Mouse (Mus musculus) liver, embryonic 11.5 days (tissue): Measurements from ENCODE around the gene Mprip. TPM values are rescaled to one million over a fixed set of nuclear protein-coding genes. Genes with fewer than 3 reads are reported as not detected.

ENCODE experiments used
- ATAC-seq: fragments of 200-750 bp; cut with Nextera tagmentation; replicated peaks from 2 replicates; pipeline ENCODE4 v1.8.0; 2017; ENCODE audit warnings: moderate number of reproducible peaks, mild to moderate bottlenecking, moderate TSS enrichment, moderate library complexity; ENCODE audit not compliant: low FRiP score
- DNase-seq: peaks from one replicate; pipeline ENCODE4 v3.0.0-alpha.2; 2017; ENCODE audit warnings: low spot score
- H3K27ac ChIP-seq: fragments of 300-500 bp; sonication (generic); 2 replicates; pipeline ENCODE4 v1.5.1; 2014; ENCODE audit warnings: mild to moderate bottlenecking, low read depth, low read length, control low read depth
- H3K27me3 ChIP-seq: fragments of 300-500 bp; sonication (generic); replicated peaks from 2 replicates; pipeline ENCODE4 v1.6.1; 2014; ENCODE audit warnings: low read length, mixed read lengths; ENCODE audit not compliant: control insufficient read depth, insufficient read depth
- H3K36me3 ChIP-seq: fragments of 300-500 bp; sonication (generic); 2 replicates; pipeline ENCODE4 v1.6.1; 2014; ENCODE audit warnings: mild to moderate bottlenecking, low read length, moderate library complexity, mixed read lengths; ENCODE audit not compliant: control insufficient read depth, insufficient read depth
- H3K4me1 ChIP-seq: fragments of 300-500 bp; sonication (generic); replicated peaks from 2 replicates; pipeline ENCODE4 v1.6.1; 2014; ENCODE audit warnings: low read length, mixed read lengths; ENCODE audit not compliant: control insufficient read depth, insufficient read depth
- H3K4me2 ChIP-seq: fragments of 300-500 bp; sonication (generic); 2 replicates; pipeline ENCODE4 v1.6.1; 2014; ENCODE audit warnings: mild to moderate bottlenecking, control low read depth, moderate library complexity
- H3K4me3 ChIP-seq: fragments of 300-500 bp; sonication (generic); 2 replicates; pipeline ENCODE4 v1.5.1; 2014; ENCODE audit warnings: low read depth, low read length, control low read depth
- H3K9ac ChIP-seq: fragments of 300-500 bp; sonication (generic); 2 replicates; pipeline ENCODE4 v1.6.1; 2014; ENCODE audit warnings: low read depth, low read length, control low read depth
- H3K9me3 ChIP-seq: fragments of 300-500 bp; sonication (generic); 2 replicates; pipeline ENCODE4 v1.6.1; 2016; ENCODE audit warnings: low read length, inconsistent platforms, mixed read lengths; ENCODE audit not compliant: control insufficient read depth
- WGBS: fragments of 180-500 bp; shearing (Covaris S2); extraction: QIAGEN DNeasy Blood & Tissue Kit; methylation state at CpG from one replicate; pipeline ENCODE4 v1.1.7; 2014; 5-methylcytosine and 5-hydroxymethylcytosine counted together
- polyA plus RNA-seq: library from polyadenylated mRNA; unstranded; fragments of >200 nt; fragmentation: Nextera tagmentation; extraction: Ambion mirVana; gene quantifications from 2 replicates; pipeline ENCODE4 v1.2.1, GENCODE M21; 2014

The Mprip gene
- polyA plus RNA-seq, 1 experiment from 2014 or later: 46.7 TPM

- 61% methylated on average over 7 of the region's 7 CpGs for WGBS
- H3K4me1 ChIP-seq: no peaks in the 10 kb centered on the region
- H3K4me2 ChIP-seq: no peak overlapping the region
- H3K9ac ChIP-seq: no peak overlapping the region
- no peaks in the 10 kb centered on the region for H3K27me3 ChIP-seq
- no peaks in the 10 kb centered on the region for H3K9me3 ChIP-seq
- ATAC-seq (no peak), DNase-seq (no peak)
- peaks cover 36% of the 10 kb centered on the region for H3K36me3 ChIP-seq
- no peak overlapping the region for H3K4me3 ChIP-seq
- H3K27ac ChIP-seq: no peak overlapping the region
Measured at GRCm38 (mm10) chr11:59770753-59771152, 109.6 kb downstream of the Mprip start.

- Histone ChIP-seq H3K9me3 (no peaks in the 10 kb centered on the region), H3K4me3 (no peak overlapping the region), H3K36me3 (peaks cover 35% of the 10 kb centered on the region), H3K9ac (no peak overlapping the region), H3K4me1 (no peaks in the 10 kb centered on the region), H3K27ac (no peak overlapping the region; the same call in 1 of the 2 replicates), H3K27me3 (no peaks in the 10 kb centered on the region), H3K4me2 (no peak overlapping the region)
- DNase-seq (no peak), ATAC-seq (no peak)
- WGBS: 88% methylated on average over 2 of the region's 2 CpGs
Measured at GRCm38 (mm10) chr11:59772291-59772690, 111.2 kb downstream of the Mprip start.

GRCm38 (mm10) chr11:59772902-59773301, 111.8 kb downstream of the Mprip start:
- DNase-seq (no peak), ATAC-seq (no peak)
- Histone ChIP-seq H3K4me3 (no peak overlapping the region), H3K9ac (no peak overlapping the region), H3K9me3 (no peaks in the 10 kb centered on the region), H3K27me3 (no peaks in the 10 kb centered on the region), H3K27ac (no peak overlapping the region), H3K4me2 (no peak overlapping the region), H3K36me3 (peaks cover 37% of the 10 kb centered on the region), H3K4me1 (no peaks in the 10 kb centered on the region)
- 87% methylated on average over 4 of the region's 4 CpGs for WGBS

GRCm38 (mm10) chr11:59774522-59774921, 113.4 kb downstream of the Mprip start:
- Histone ChIP-seq H3K9ac (no peak overlapping the region), H3K4me2 (no peak overlapping the region), H3K9me3 (no peaks in the 10 kb centered on the region), H3K27me3 (no peaks in the 10 kb centered on the region), H3K36me3 (peaks cover 34% of the 10 kb centered on the region), H3K4me1 (no peaks in the 10 kb centered on the region), H3K4me3 (no peak overlapping the region), H3K27ac (no peak overlapping the region)
- DNase-seq: no peak
- ATAC-seq: no peak
- 76% methylated on average over 4 of the region's 4 CpGs for WGBS

GRCm38 (mm10) chr11:59775435-59776148, 114.5 kb downstream of the Mprip start:
- no peak overlapping the region for H3K4me2 ChIP-seq
- ATAC-seq: no peak
- H3K36me3 ChIP-seq: peaks cover 31% of the 10 kb centered on the region
- no peaks in the 10 kb centered on the region for H3K4me1 ChIP-seq
- no peak for DNase-seq
- 90% methylated on average over 13 of the region's 13 CpGs for WGBS
- no peaks in the 10 kb centered on the region for H3K9me3 ChIP-seq
- H3K27ac ChIP-seq: no peak overlapping the region
- no peak overlapping the region for H3K9ac ChIP-seq
- H3K27me3 ChIP-seq: no peaks in the 10 kb centered on the region
- H3K4me3 ChIP-seq: no peak overlapping the region

GRCm38 (mm10) chr11:59777259-59777658, 116.2 kb downstream of the Mprip start:
- Histone ChIP-seq H3K9ac (no peak overlapping the region), H3K36me3 (peaks cover 16% of the 10 kb centered on the region), H3K27me3 (no peaks in the 10 kb centered on the region), H3K4me2 (no peak overlapping the region), H3K27ac (no peak overlapping the region), H3K4me1 (no peaks in the 10 kb centered on the region), H3K9me3 (no peaks in the 10 kb centered on the region), H3K4me3 (no peak overlapping the region)
- 87% methylated on average over 5 of the region's 5 CpGs for WGBS
- no peak for DNase-seq
- ATAC-seq: no peak

GRCm38 (mm10) chr11:59778181-59778873, 117.2 kb downstream of the Mprip start:
- H3K27me3 ChIP-seq: no peaks in the 10 kb centered on the region
- peaks cover 12% of the 10 kb centered on the region for H3K36me3 ChIP-seq
- no peak overlapping the region for H3K4me2 ChIP-seq
- no peak overlapping the region for H3K27ac ChIP-seq
- H3K4me1 ChIP-seq: no peaks in the 10 kb centered on the region
- H3K9ac ChIP-seq: no peak overlapping the region
- peak; percentile 72 for DNase-seq
- no peaks in the 10 kb centered on the region for H3K9me3 ChIP-seq
- ATAC-seq: peak; percentile 80
- 52% methylated on average over 9 of the region's 9 CpGs for WGBS
- no peak overlapping the region for H3K4me3 ChIP-seq

- no peaks in the 10 kb centered on the region for H3K9me3 ChIP-seq
- H3K4me1 ChIP-seq: no peaks in the 10 kb centered on the region
- no peak overlapping the region for H3K4me3 ChIP-seq
- ATAC-seq: 0 out of 2 replicates have a peak, but pooled peaks have one; percentile 20
- H3K4me2 ChIP-seq: no peak overlapping the region
- H3K36me3 ChIP-seq: peaks cover 9% of the 10 kb centered on the region
- H3K27ac ChIP-seq: no peak overlapping the region
- DNase-seq: no peak
- H3K9ac ChIP-seq: no peak overlapping the region
- H3K27me3 ChIP-seq: no peaks in the 10 kb centered on the region
- 82% methylated on average over 1 of the region's 1 CpGs for WGBS
Measured at GRCm38 (mm10) chr11:59778874-59779223, 117.7 kb downstream of the Mprip start.

- Histone ChIP-seq H3K4me2 (no peak overlapping the region), H3K9ac (no peak overlapping the region), H3K9me3 (no peaks in the 10 kb centered on the region), H3K27ac (no peak overlapping the region), H3K4me1 (no peaks in the 10 kb centered on the region; the same call in 1 of the 2 replicates), H3K27me3 (no peaks in the 10 kb centered on the region), H3K36me3 (peaks cover 7% of the 10 kb centered on the region), H3K4me3 (no peak overlapping the region)
- DNase-seq (no peak), ATAC-seq (no peak)
- 92% methylated on average over 4 of the region's 4 CpGs for WGBS
Measured at GRCm38 (mm10) chr11:59779406-59779805, 118.3 kb downstream of the Mprip start.
